Mouse (Mus musculus) lung, embryonic 14.5 days (tissue): Measurements from ENCODE around the gene Sfxn3. TPM values are rescaled to one million over a fixed set of nuclear protein-coding genes. Genes with fewer than 3 reads are reported as not detected.

Source experiments
- ATAC-seq: fragments of 200-750 bp; cut with Nextera tagmentation; 2 replicates; pipeline ENCODE4 v1.8.0; 2017; ENCODE audit warnings: mild to moderate bottlenecking, moderate TSS enrichment, moderate library complexity; ENCODE audit not compliant: insufficient read depth
- DNase-seq: peaks from one replicate; pipeline ENCODE4 v3.0.0-alpha.2; 2015
- H3K27ac ChIP-seq: fragments of 300-500 bp; sonication (generic); 2 replicates; pipeline ENCODE4 v1.5.1; 2014; ENCODE audit warnings: low read depth, mild to moderate bottlenecking, moderate library complexity
- H3K27me3 ChIP-seq: fragments of 300-500 bp; sonication (generic); 2 replicates; pipeline ENCODE4 v1.6.1; 2014; ENCODE audit warnings: low read length, control low read depth; ENCODE audit not compliant: insufficient read depth
- H3K36me3 ChIP-seq: fragments of 300-500 bp; sonication (generic); 2 replicates; pipeline ENCODE4 v1.6.1; 2014; ENCODE audit warnings: control low read depth; ENCODE audit not compliant: insufficient read depth
- H3K4me1 ChIP-seq: fragments of 300-500 bp; sonication (generic); 2 replicates; pipeline ENCODE4 v1.6.1; 2014; ENCODE audit warnings: antibody characterized with exemption, control low read depth; ENCODE audit not compliant: insufficient read depth
- H3K4me2 ChIP-seq: fragments of 300-500 bp; sonication (generic); 2 replicates; pipeline ENCODE4 v1.6.1; 2014; ENCODE audit warnings: mild to moderate bottlenecking
- H3K4me3 ChIP-seq: fragments of 300-500 bp; sonication (generic); 2 replicates; pipeline ENCODE4 v1.5.1; 2014; ENCODE audit warnings: low read depth, low read length
- H3K9ac ChIP-seq: fragments of 300-500 bp; sonication (generic); 2 replicates; pipeline ENCODE4 v1.6.1; 2014
- H3K9me3 ChIP-seq: fragments of 300-500 bp; sonication (generic); 2 replicates; pipeline ENCODE4 v1.6.1; 2016; ENCODE audit warnings: low read depth, low read length, control low read depth
- CTCF ChIP-seq: IDR thresholded peaks from 2 replicates; pipeline ENCODE4 v1.5.1; 2016; ENCODE audit warnings: antibody characterized with exemption, low read depth
- WGBS: fragments of 180-500 bp; shearing (Covaris S2); extraction: QIAGEN DNeasy Blood & Tissue Kit; methylation state at CpG from one replicate; pipeline ENCODE4 v1.1.7; 2014; 5-methylcytosine and 5-hydroxymethylcytosine counted together
- polyA plus RNA-seq: library from polyadenylated mRNA; unstranded; fragments of >200 nt; fragmentation: Nextera tagmentation; extraction: Ambion mirVana; gene quantifications from 2 replicates; pipeline ENCODE4 v1.2.1, GENCODE M21; 2014

Gene Sfxn3
- polyA plus RNA-seq, 1 experiment from 2014 or later = 18.3 TPM

DNA sequence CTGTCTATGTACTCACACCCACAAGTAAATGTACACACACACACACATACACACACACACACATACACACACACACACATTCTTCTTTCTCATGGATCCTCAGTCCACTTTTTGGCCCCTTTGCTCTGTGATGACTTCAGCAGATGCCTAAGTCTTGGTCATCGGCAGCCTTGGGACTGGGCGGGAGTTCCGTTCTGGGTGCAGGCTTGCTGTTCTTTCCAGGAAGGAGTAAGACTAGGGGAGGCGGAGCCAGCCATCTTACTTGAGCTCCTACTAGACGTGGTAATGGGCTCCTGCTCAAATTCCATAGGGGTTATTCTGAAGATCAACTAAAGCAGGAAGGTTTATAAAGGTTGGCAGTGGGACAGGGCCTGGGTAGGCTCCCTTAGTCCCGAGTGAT, 27.0 kb upstream of the Sfxn3 start:
- Histone ChIP-seq H3K27me3 (no peaks in the 10 kb centered on the region), H3K27ac (no peak overlapping the region), H3K9me3 (no peaks in the 10 kb centered on the region), H3K4me2 (peak overlapping the region; percentile 97), H3K36me3 (peaks cover 44% of the 10 kb centered on the region), H3K9ac (0 out of 2 replicates have a peak overlapping the region, but pooled peaks have one; percentile 23), H3K4me1 (peaks cover 25% of the 10 kb centered on the region), H3K4me3 (peak overlapping the region; percentile 6; the same call in 1 of the 2 replicates)
- 51% methylated on average over 6 of the region's 6 CpGs for WGBS
- peak; percentile 60 for DNase-seq
- TF ChIP-seq CTCF = no peak
- ATAC-seq = no peak

DNA sequence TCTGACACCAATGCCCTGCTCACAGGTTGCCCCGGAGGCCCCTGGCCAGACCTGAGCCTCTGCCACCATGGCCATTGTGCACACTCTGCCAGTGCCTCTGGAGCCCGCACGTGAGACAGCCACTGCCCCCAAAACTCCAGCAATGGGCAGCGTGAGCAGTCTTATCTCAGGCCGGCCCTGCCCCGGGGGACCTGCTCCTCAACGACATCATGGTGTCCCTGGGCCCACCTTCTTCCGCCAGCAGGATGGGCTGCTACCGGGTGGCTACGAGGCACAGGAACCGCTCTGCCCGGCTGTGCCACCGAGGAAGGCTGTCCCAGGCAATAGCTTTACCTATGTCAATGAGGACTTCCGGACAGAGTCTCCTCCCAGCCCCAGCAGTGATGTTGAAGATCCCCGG, 25.9 kb upstream of the Sfxn3 start:
- WGBS = 84% methylated on average over 15 of the region's 15 CpGs
- DNase-seq (no peak), ATAC-seq (no peak)
- no peak overlapping the region for H3K4me3 ChIP-seq
- TF ChIP-seq CTCF = no peak
- H3K9me3 ChIP-seq = no peaks in the 10 kb centered on the region
- H3K9ac ChIP-seq = no peak overlapping the region; the same call in 1 of the 2 replicates
- peaks cover 25% of the 10 kb centered on the region for H3K4me1 ChIP-seq
- no peak overlapping the region for H3K27ac ChIP-seq
- H3K36me3 ChIP-seq = peaks cover 54% of the 10 kb centered on the region
- H3K27me3 ChIP-seq = no peaks in the 10 kb centered on the region
- H3K4me2 ChIP-seq = no peak overlapping the region

DNA sequence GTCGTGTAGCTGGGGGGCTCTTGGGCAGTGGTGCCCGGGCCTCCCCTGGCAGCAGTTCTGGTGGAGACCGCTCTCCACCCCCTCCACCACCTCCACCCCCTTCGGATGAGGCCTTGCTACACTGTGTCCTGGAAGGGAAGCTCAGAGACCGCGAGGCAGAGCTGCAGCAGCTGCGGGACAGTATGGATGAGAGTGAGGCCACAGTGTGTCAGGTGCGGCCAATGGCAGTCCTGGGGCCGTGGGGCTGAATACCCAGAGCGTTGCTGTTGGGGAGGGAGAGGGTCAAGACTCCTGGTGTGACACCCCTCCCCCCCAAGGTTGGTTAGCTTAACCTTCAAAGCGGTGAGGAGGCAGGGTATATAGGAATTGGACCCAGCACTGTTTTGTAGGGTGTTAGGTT, 23.3 kb upstream of the Sfxn3 start:
- TF ChIP-seq CTCF = no peak

DNA sequence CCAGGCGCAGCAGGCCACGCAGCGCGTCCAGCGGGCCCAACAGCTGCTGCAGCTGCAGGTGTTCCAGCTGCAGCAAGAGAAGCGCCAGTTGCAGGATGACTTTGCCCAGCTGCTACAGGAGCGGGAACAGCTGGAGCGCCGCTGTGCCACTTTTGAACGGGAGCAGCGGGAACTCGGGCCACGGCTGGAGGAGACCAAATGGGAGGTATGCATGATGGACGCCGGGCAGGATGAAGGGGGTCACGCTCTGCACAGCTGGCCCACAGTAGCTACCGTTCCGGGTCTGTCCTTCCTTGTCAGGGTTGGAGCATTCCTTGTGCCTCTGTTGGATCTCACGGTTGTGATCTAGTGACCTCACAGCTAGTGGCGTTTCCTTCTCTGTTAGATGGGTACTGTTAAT, 22.5 kb upstream of the Sfxn3 start:
- no peak for ATAC-seq
- Histone ChIP-seq H3K4me3 (no peak overlapping the region), H3K9ac (no peak overlapping the region), H3K4me2 (no peak overlapping the region), H3K36me3 (peaks cover 74% of the 10 kb centered on the region), H3K9me3 (no peaks in the 10 kb centered on the region), H3K4me1 (peaks cover 16% of the 10 kb centered on the region), H3K27ac (no peak overlapping the region), H3K27me3 (no peaks in the 10 kb centered on the region)
- DNase-seq = peak; percentile 39
- 83% methylated on average over 20 of the region's 20 CpGs for WGBS
- no peak for TF ChIP-seq CTCF

More for the DNA sequence above, 23.3 kb upstream of the Sfxn3 start:
- WGBS = 75% methylated on average over 11 of the region's 11 CpGs
- ATAC-seq (no peak), DNase-seq (no peak)
- Histone ChIP-seq H3K9me3 (no peaks in the 10 kb centered on the region), H3K4me3 (no peak overlapping the region), H3K27me3 (no peaks in the 10 kb centered on the region), H3K9ac (no peak overlapping the region), H3K4me2 (no peak overlapping the region), H3K36me3 (peaks cover 76% of the 10 kb centered on the region), H3K27ac (no peak overlapping the region), H3K4me1 (peaks cover 23% of the 10 kb centered on the region)

DNA sequence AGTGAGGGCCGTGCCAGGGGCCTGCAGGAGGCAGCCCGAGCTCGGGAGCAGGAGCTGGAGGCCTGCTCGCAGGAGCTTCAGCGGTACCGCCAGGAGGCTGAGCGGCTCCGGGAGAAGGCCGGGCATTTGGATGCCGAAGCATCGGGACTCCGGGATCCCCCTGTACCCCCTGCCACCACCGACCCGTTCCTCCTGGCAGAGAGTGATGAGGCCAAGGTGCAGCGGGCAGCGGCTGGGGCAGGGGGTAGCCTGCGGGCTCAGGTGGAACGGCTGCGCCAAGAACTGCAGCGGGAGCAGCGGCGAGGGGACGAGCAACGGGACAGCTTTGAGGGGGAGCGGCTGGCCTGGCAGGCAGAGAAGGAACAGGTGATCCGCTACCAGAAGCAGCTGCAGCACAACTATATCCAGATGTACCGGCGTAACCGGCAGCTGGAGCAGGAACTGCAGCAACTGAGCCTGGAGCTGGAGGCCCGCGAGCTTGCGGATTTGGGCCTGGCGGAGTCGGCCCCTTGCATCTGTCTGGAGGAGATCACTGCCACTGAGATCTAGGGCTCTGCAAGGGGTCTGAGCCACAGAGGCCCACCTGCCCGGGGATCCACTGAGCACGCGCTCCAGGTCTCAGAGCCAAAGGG, 21.2 kb upstream of the Sfxn3 start:
- Histone ChIP-seq H3K27ac (no peak overlapping the region), H3K36me3 (peaks cover 73% of the 10 kb centered on the region), H3K4me1 (peaks cover 4% of the 10 kb centered on the region; the same call in 1 of the 2 replicates), H3K4me2 (no peak overlapping the region), H3K4me3 (no peak overlapping the region), H3K9ac (no peak overlapping the region), H3K9me3 (no peaks in the 10 kb centered on the region), H3K27me3 (no peaks in the 10 kb centered on the region)
- no peak for TF ChIP-seq CTCF
- WGBS = 86% methylated on average over 37 of the region's 37 CpGs
- ATAC-seq (no peak), DNase-seq (no peak)

DNA sequence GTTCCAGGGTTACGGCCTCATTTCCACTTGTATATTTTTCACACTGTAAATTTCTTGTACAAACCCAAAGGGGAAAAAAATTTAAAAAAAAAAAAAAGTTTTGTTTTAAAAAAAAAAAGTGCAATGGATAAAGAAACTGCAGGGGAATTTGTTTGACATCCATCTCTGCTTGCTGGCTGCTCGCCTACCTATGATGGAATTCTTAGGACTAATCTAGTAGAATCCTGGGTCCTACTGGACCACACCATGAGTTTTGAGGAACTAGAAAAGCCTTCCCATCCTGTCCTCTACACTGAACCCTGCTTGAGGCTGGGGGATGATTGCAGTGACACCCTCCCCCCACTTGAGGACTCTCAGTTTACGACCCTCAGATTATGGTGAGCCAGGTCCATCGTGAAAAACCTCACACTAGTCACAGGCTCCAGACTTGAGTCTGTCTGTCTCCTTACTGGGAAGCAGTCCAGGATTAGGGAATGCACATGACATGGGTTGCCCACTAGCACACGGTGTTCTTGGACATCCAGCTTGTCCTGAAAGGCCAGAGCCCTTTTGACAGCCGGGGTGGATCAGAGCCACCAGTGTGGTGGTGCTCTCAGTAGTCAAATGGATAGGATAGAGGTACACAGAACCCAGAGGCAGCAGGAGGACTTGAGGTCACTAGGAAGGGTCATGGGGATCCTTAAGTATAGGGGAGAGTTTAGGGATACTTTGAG, 20.2 kb upstream of the Sfxn3 start:
- Histone ChIP-seq H3K4me2 (no peak overlapping the region), H3K9ac (no peak overlapping the region), H3K27ac (no peak overlapping the region; the same call in 1 of the 2 replicates), H3K36me3 (peaks cover 62% of the 10 kb centered on the region), H3K4me3 (no peak overlapping the region), H3K27me3 (no peaks in the 10 kb centered on the region), H3K4me1 (0 out of 2 replicates have a peak, but pooled peaks cover 3% of the 10 kb centered on the region), H3K9me3 (no peaks in the 10 kb centered on the region)
- no peak for TF ChIP-seq CTCF
- ATAC-seq (no peak), DNase-seq (no peak)
- 66% methylated on average over 6 of the region's 6 CpGs for WGBS

DNA sequence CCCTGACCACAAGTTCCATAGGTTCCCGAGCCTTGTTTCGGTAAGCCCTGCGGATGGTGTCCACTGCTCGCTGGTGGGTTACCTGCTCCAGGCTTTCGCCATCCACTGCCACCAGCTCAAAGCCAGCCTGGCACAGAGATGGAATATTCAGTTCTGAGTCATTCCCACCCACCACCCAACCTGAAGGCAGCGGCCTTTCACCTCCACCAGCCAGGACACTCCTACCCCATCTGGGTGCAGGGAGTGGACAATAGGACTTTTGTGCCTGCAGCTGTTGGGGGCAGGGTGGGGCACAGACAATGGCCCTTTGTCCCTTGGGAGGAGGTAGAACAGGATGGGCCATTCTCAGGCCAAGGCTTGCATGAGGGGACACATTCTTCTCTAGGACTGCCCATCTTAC, 19.5 kb upstream of the Sfxn3 start:
- WGBS = 85% methylated on average over 6 of the region's 6 CpGs
- ATAC-seq (no peak), DNase-seq (no peak)
- no peak overlapping the region for H3K4me2 ChIP-seq
- H3K27me3 ChIP-seq = no peaks in the 10 kb centered on the region
- no peak for TF ChIP-seq CTCF
- H3K4me1 ChIP-seq = 0 out of 2 replicates have a peak, but pooled peaks cover 6% of the 10 kb centered on the region
- no peak overlapping the region for H3K4me3 ChIP-seq
- H3K27ac ChIP-seq = no peak overlapping the region
- H3K9ac ChIP-seq = no peak overlapping the region
- peaks cover 55% of the 10 kb centered on the region for H3K36me3 ChIP-seq
- no peaks in the 10 kb centered on the region for H3K9me3 ChIP-seq
